Comparison of ENCODE assay signal across 27 mouse cellular contexts in genomic region chr6:120725986-120726385, GRCm38 (mm10). TPM values are rescaled to one million over a fixed set of nuclear protein-coding genes. Genes with fewer than 3 reads are reported as not detected.
DNase-seq lines count a peak whose midpoint lies in the region; ATAC-seq and TF ChIP-seq lines count a peak whose summit lies in the region.
"Had no signal": no experiment of that assay in that cellular context is flagged by ENCODE, and none has a peak within 500 bp of the region (broad histone marks: within the 10 kb centered on the region; RNA-seq: fewer than 3 reads in every experiment).

No protein-coding gene starts in this region.

- H3K27me3 ChIP-seq in heart, embryonic 13.5 days (replicated peaks), result no peaks in the 10 kb centered on the region
- H3K27me3 ChIP-seq in lung, embryonic 14.5 days (ENCODE audit: insufficient read depth, low read length), result no peaks in the 10 kb centered on the region
- H3K27me3 ChIP-seq: embryonic facial prominence, embryonic 12.5 days; heart, embryonic 12.5 days; neural tube, embryonic 13.5 days had no signal

- ATAC-seq in heart, embryonic 13.5 days (ENCODE audit: extremely low read depth, insufficient number of reproducible peaks, low FRiP score, low TSS enrichment), result no peak
- ATAC-seq in lung, embryonic 14.5 days (ENCODE audit: insufficient read depth), result no peak
- no peak for ATAC-seq in granulocyte monocyte progenitor cell, adult 5-6 weeks (replicated peaks; ENCODE audit: poor library complexity, severe bottlenecking)
- ATAC-seq: intestine, postnatal 0 days; liver, postnatal 0 days; Patski had no signal

- DNase-seq in adrenal gland, adult 2 months, result peak; percentile 58
- no peak for DNase-seq in adrenal gland, postnatal 4 days (ENCODE audit: low spot score in 2 of 2)
- DNase-seq in heart, adult 8-10 months (ENCODE audit: low spot score), result no peak
- DNase-seq in lung, embryonic 14.5 days, result peak; percentile 51
- no peak for DNase-seq in lung, postnatal 10 days
- DNase-seq in brain, adult 2 months (ENCODE audit: low read depth, low spot score), result peak; percentile 40
- DNase-seq: cerebellum, adult 9-10 months; gastrocnemius, postnatal 36 days; kidney, postnatal 25 days; liver, postnatal 0 days; midbrain, embryonic 14.5 days; retina, postnatal 1 day; right cerebral cortex, postnatal 25 days; thymus, postnatal 14 days had no signal

- H3K27ac ChIP-seq in heart, embryonic 13.5 days (replicated peaks), result 0 out of 2 replicates have a peak overlapping the region, but pooled peaks have one; percentile 2
- no peak overlapping the region for H3K27ac ChIP-seq in lung, embryonic 14.5 days (ENCODE audit: low read depth)
- H3K27ac ChIP-seq: embryonic facial prominence, embryonic 12.5 days; layer of hippocampus, adult 2 months; neural tube, embryonic 13.5 days had no signal

- H3K4me1 ChIP-seq in heart, embryonic 13.5 days, result peaks cover 10% of the 10 kb centered on the region
- H3K4me1 ChIP-seq in lung, embryonic 14.5 days (ENCODE audit: insufficient read depth), result no peaks in the 10 kb centered on the region
- H3K4me1 ChIP-seq: embryonic facial prominence, embryonic 12.5 days; megakaryocyte, embryonic 14.5 days; neural tube, embryonic 13.5 days had no signal

- no peak overlapping the region for H3K4me3 ChIP-seq in heart, embryonic 13.5 days
- no peak overlapping the region for H3K4me3 ChIP-seq in lung, embryonic 14.5 days (ENCODE audit: low read depth, low read length)
- H3K4me3 ChIP-seq: embryonic facial prominence, embryonic 12.5 days; heart, embryonic 12.5 days; layer of hippocampus, adult 2 months; megakaryocyte, embryonic 14.5 days; myocyte; neural tube, embryonic 13.5 days had no signal

- WGBS in heart, embryonic 13.5 days, result 23% methylated on average over 2 of the region's 2 CpGs
- 53% methylated on average over 2 of the region's 2 CpGs for WGBS in lung, embryonic 14.5 days

- no peaks in the 10 kb centered on the region for H3K36me3 ChIP-seq in heart, embryonic 13.5 days
- no peaks in the 10 kb centered on the region for H3K36me3 ChIP-seq in lung, embryonic 14.5 days (ENCODE audit: insufficient read depth)
- H3K36me3 ChIP-seq: embryonic facial prominence, embryonic 12.5 days; heart, embryonic 12.5 days; neural tube, embryonic 13.5 days had no signal

- H3K9ac ChIP-seq in heart, embryonic 13.5 days, result no peak overlapping the region
- H3K9ac ChIP-seq in lung, embryonic 14.5 days, result no peak overlapping the region
- H3K9ac ChIP-seq: embryonic facial prominence, embryonic 12.5 days; heart, embryonic 12.5 days; liver, postnatal 0 days; neural tube, embryonic 13.5 days had no signal

- H3K4me2 ChIP-seq in heart, embryonic 13.5 days, result no peak overlapping the region
- H3K4me2 ChIP-seq in lung, embryonic 14.5 days, result no peak overlapping the region
- H3K4me2 ChIP-seq: embryonic facial prominence, embryonic 12.5 days; heart, embryonic 12.5 days; liver, embryonic 11.5 days; neural tube, embryonic 13.5 days had no signal

- no peaks in the 10 kb centered on the region for H3K9me3 ChIP-seq in heart, embryonic 13.5 days
- H3K9me3 ChIP-seq in lung, embryonic 14.5 days (ENCODE audit: low read depth, low read length), result no peaks in the 10 kb centered on the region
- H3K9me3 ChIP-seq: embryonic facial prominence, embryonic 12.5 days; heart, embryonic 12.5 days; neural tube, embryonic 13.5 days had no signal

- no peak for TF ChIP-seq CTCF in lung, embryonic 14.5 days (IDR thresholded peaks at IDR 0.05; ENCODE audit: low read depth)

RNA-seq across cellular contexts. Expression of gene Slc25a18, which starts 47.4 kb away (rescaled TPM):
- under 1 TPM; 0.14 to 0.21 TPM for total RNA-seq in adrenal gland, adult 2 months (2021)
- 0.62 and 1.3 TPM in 2 replicates for polyA plus RNA-seq in adrenal gland, adult 2 months (2012; rRNA removed)
- total RNA-seq in adrenal gland, postnatal 4 days (2021), result 1 to 10 TPM; 1.8 to 2.1 TPM
- polyA plus RNA-seq in heart, embryonic 13.5 days (2015; fragmentation: Nextera tagmentation; extraction: Ambion mirVana), result 0.10 TPM in 1 of 2 replicates, not detected in the other
- total RNA-seq in heart, adult 8-10 months (2022), result under 1 TPM in 2 of 4 experiments, not detected in 2; 0.14 to 0.34 TPM
- 0.09 TPM in 2 replicates for polyA plus RNA-seq in lung, embryonic 14.5 days (2014; fragmentation: Nextera tagmentation; extraction: Ambion mirVana)
- total RNA-seq in granulocyte monocyte progenitor cell, adult 5-6 weeks (2014; fragmentation: Nextera tagmentation), result not detected in 2 replicates
- total RNA-seq in granulocyte monocyte progenitor cell, adult 5-6 weeks (2017), result not detected in 2 replicates
- total RNA-seq: gastrocnemius, postnatal 36 days; hematopoietic stem cell, adult 5-6 weeks had no signal
- polyA plus RNA-seq: intestine, postnatal 0 days; kidney, embryonic 14.5 days; liver, postnatal 0 days had no signal

RNA-seq across cellular contexts. Expression of gene Cecr2, which starts 59.8 kb away (rescaled TPM):
- total RNA-seq in adrenal gland, adult 2 months (2021), result 1 to 10 TPM; 5.9 to 6.8 TPM
- polyA plus RNA-seq in adrenal gland, adult 2 months (2012; rRNA removed), result 4.4 and 5.2 TPM in 2 replicates
- total RNA-seq in adrenal gland, postnatal 4 days (2021), result 10 to 100 TPM; 15.3 to 16.1 TPM
- 0.79 and 0.95 TPM in 2 replicates for polyA plus RNA-seq in heart, embryonic 13.5 days (2015; fragmentation: Nextera tagmentation; extraction: Ambion mirVana)
- total RNA-seq in heart, adult 8-10 months (2022), result 10 to 100 TPM in 3 of 4 experiments, 1 to 10 TPM in 1; 9.2 to 22.1 (median 14.6) TPM
- polyA plus RNA-seq in lung, embryonic 14.5 days (2014; fragmentation: Nextera tagmentation; extraction: Ambion mirVana), result 3.8 and 4.1 TPM in 2 replicates
- total RNA-seq in granulocyte monocyte progenitor cell, adult 5-6 weeks (2014; fragmentation: Nextera tagmentation), result 0.15 TPM in 1 of 2 replicates, not detected in the other
- not detected in 2 replicates for total RNA-seq in granulocyte monocyte progenitor cell, adult 5-6 weeks (2017)

Comparison
In these comparisons a context has a peak if more than half of its experiments do, and no peak if none do; other contexts are left out.
1. DNase-seq: peak in adrenal gland, adult 2 months (single experiment), lung, embryonic 14.5 days (single experiment) and brain, adult 2 months (single experiment); none in adrenal gland, postnatal 4 days (0 of 2), heart, adult 8-10 months (single experiment) and lung, postnatal 10 days (single experiment).
2. RNA of gene Cecr2, which starts 59.8 kb away (total RNA-seq): 9.2 to 22.1 TPM in heart, adult 8-10 months, 15.3 to 16.1 TPM in adrenal gland, postnatal 4 days and 5.9 to 6.8 TPM in adrenal gland, adult 2 months; 0.15 TPM in granulocyte monocyte progenitor cell, adult 5-6 weeks; every median in the first group is over 4 times any median in the second.